Mouse (Mus musculus) megakaryocyte, embryonic 14.5 days (primary cell): Measurements from ENCODE around the gene Gas6.

Experiments used
- FLI1 ChIP-seq: IDR thresholded peaks from 2 replicates; pipeline ENCODE4 v1.6.1; 2012; ENCODE audit warnings: low read length, inconsistent platforms, mixed read lengths
- GATA1 ChIP-seq: IDR thresholded peaks from 3 replicates; pipeline ENCODE4 v1.6.1; 2012; ENCODE audit warnings: mixed read lengths, low read length, inconsistent platforms, borderline replicate concordance

DNA sequence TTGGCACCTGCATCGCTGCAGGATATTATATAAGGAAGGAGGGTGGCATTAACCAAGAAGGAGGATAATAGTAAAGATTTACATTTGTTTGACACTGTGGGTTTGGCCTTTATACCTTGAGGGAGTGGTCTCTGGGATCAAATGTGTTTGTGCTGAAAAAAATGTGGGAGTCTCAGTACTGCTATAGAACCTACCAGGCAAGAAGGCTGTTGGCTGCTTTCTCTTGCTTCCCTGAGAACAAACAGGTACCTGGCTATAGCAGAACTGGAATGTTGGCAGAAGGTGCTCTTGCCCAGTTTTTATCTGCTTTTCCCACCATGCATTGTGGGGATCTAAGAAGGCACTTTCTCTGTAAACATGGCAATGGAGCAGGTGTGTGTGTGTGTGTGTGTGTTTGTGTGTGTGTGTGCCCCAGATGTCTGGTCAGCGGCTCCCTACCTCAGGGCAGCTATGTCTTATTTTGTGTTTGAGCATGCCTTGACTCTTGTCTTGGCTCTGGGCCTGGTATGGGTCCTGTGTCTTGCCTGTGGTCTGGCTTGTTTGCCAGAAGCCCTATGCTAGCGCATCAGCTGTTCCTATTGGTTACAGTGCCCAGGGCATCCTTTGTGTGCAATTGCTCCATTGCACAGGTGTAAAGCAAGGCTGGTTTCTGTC lies 13.1 kb upstream of the Gas6 start:
- TF ChIP-seq GATA1, result no peak
- no peak for TF ChIP-seq FLI1
